Mouse (Mus musculus) hindbrain, postnatal 0 days (tissue): Measurements from ENCODE around the gene Tnfsfm13. TPM values are rescaled to one million over a fixed set of nuclear protein-coding genes. Genes with fewer than 3 reads are reported as not detected.

Experiments used
- ATAC-seq: fragments of 200-750 bp; cut with Nextera tagmentation; 2 replicates; pipeline ENCODE4 v1.8.0; 2017; ENCODE audit warnings: mild to moderate bottlenecking, moderate TSS enrichment, moderate library complexity
- DNase-seq: peaks from one replicate; pipeline ENCODE4 v3.0.0-alpha.2; 2015; ENCODE audit warnings: low spot score
- H3K27ac ChIP-seq: fragments of 300-500 bp; sonication (generic); 2 replicates; pipeline ENCODE4 v1.5.1; 2014; ENCODE audit warnings: mild to moderate bottlenecking
- H3K27me3 ChIP-seq: fragments of 300-500 bp; sonication (generic); 2 replicates; pipeline ENCODE4 v1.6.1; 2014; ENCODE audit warnings: low read length, mixed read lengths; ENCODE audit not compliant: insufficient read depth
- H3K36me3 ChIP-seq: fragments of 300-500 bp; sonication (generic); 2 replicates; pipeline ENCODE4 v1.6.1; 2014; ENCODE audit warnings: low read length, mixed read lengths; ENCODE audit not compliant: insufficient read depth
- H3K4me1 ChIP-seq: fragments of 300-500 bp; sonication (generic); 2 replicates; pipeline ENCODE4 v1.6.1; 2014; ENCODE audit warnings: antibody characterized with exemption, low read length, mixed read lengths; ENCODE audit not compliant: insufficient read depth
- H3K4me2 ChIP-seq: fragments of 300-500 bp; sonication (generic); 2 replicates; pipeline ENCODE4 v1.6.1; 2014; ENCODE audit warnings: low read depth, mild to moderate bottlenecking, low read length, moderate library complexity, mixed read lengths
- H3K4me3 ChIP-seq: fragments of 300-500 bp; sonication (generic); 2 replicates; pipeline ENCODE4 v1.5.1; 2014; ENCODE audit warnings: low read length
- H3K9ac ChIP-seq: fragments of 300-500 bp; sonication (generic); replicated peaks from 2 replicates; pipeline ENCODE4 v1.6.1; 2014; ENCODE audit warnings: mild to moderate bottlenecking, low read length, moderate library complexity, mixed read lengths
- H3K9me3 ChIP-seq: fragments of 300-500 bp; sonication (generic); 2 replicates; pipeline ENCODE4 v1.6.1; 2016; ENCODE audit warnings: low read length, mixed read lengths
- CTCF ChIP-seq: IDR thresholded peaks from 2 replicates; pipeline ENCODE4 v1.5.1; 2016; ENCODE audit warnings: antibody characterized with exemption, control low read depth, low read depth
- WGBS: fragments of 180-500 bp; shearing (Covaris S2); extraction: QIAGEN DNeasy Blood & Tissue Kit; methylation state at CpG from one replicate; pipeline ENCODE4 v1.1.7; 2014; 5-methylcytosine and 5-hydroxymethylcytosine counted together
- polyA plus RNA-seq: library from polyadenylated mRNA; unstranded; fragments of >200 nt; fragmentation: Nextera tagmentation; extraction: Ambion mirVana; gene quantifications from 2 replicates; pipeline ENCODE4 v1.2.1, GENCODE M21; 2015
- total RNA-seq: library from RNA; depleted of rRNA; stranded (reverse); fragments of >200 nt; gene quantifications from 2 replicates; pipeline ENCODE4 v1.2.3, GENCODE M21; 2014

Gene Tnfsfm13
- total and polyA plus RNA-seq, 2 experiments from 2014 or later: 0.94 to 2.0 TPM

- no peak for ATAC-seq
- Histone ChIP-seq H3K4me1 (0 out of 2 replicates have a peak, but pooled peaks cover 5% of the 10 kb centered on the region), H3K4me3 (no peak overlapping the region), H3K4me2 (no peak overlapping the region), H3K36me3 (no peaks in the 10 kb centered on the region), H3K9me3 (no peaks in the 10 kb centered on the region), H3K9ac (no peak overlapping the region), H3K27me3 (no peaks in the 10 kb centered on the region), H3K27ac (no peak overlapping the region)
- 70% methylated on average over 3 of the region's 3 CpGs for WGBS
- no peak for DNase-seq
- no peak for TF ChIP-seq CTCF
Measured at GRCm38 (mm10) chr11:69710470-69710869, 14.6 kb upstream of the Tnfsfm13 start.

GRCm38 (mm10) chr11:69709554-69710446, 13.9 kb upstream of the Tnfsfm13 start:
- H3K27ac ChIP-seq: peak overlapping the region; percentile 3; the same call in 1 of the 2 replicates
- ATAC-seq (no peak), DNase-seq (no peak)
- H3K4me1 ChIP-seq: 0 out of 2 replicates have a peak, but pooled peaks cover 5% of the 10 kb centered on the region
- no peaks in the 10 kb centered on the region for H3K9me3 ChIP-seq
- H3K36me3 ChIP-seq: no peaks in the 10 kb centered on the region
- no peak overlapping the region for H3K4me3 ChIP-seq
- H3K9ac ChIP-seq: no peak overlapping the region
- TF ChIP-seq CTCF: no peak
- 46% methylated on average over 11 of the region's 11 CpGs for WGBS
- no peak overlapping the region for H3K4me2 ChIP-seq
- no peaks in the 10 kb centered on the region for H3K27me3 ChIP-seq

- H3K36me3 ChIP-seq: no peaks in the 10 kb centered on the region
- no peak for TF ChIP-seq CTCF
- H3K4me2 ChIP-seq: no peak overlapping the region
- ATAC-seq: no peak
- H3K4me1 ChIP-seq: 0 out of 2 replicates have a peak, but pooled peaks cover 5% of the 10 kb centered on the region
- no peak overlapping the region for H3K9ac ChIP-seq
- 78% methylated on average over 3 of the region's 3 CpGs for WGBS
- H3K27me3 ChIP-seq: no peaks in the 10 kb centered on the region
- H3K27ac ChIP-seq: no peak overlapping the region
- no peak overlapping the region for H3K4me3 ChIP-seq
- no peak for DNase-seq
- no peaks in the 10 kb centered on the region for H3K9me3 ChIP-seq
Measured at GRCm38 (mm10) chr11:69708614-69709265, 12.8 kb upstream of the Tnfsfm13 start.

- ATAC-seq (no peak), DNase-seq (no peak)
- no peaks in the 10 kb centered on the region for H3K36me3 ChIP-seq
- no peak overlapping the region for H3K4me2 ChIP-seq
- WGBS: 87% methylated on average over 4 of the region's 4 CpGs
- no peaks in the 10 kb centered on the region for H3K27me3 ChIP-seq
- H3K9ac ChIP-seq: no peak overlapping the region
- no peaks in the 10 kb centered on the region for H3K9me3 ChIP-seq
- no peak overlapping the region for H3K4me3 ChIP-seq
- 0 out of 2 replicates have a peak, but pooled peaks cover 5% of the 10 kb centered on the region for H3K4me1 ChIP-seq
- no peak overlapping the region for H3K27ac ChIP-seq
- no peak for TF ChIP-seq CTCF
Measured at GRCm38 (mm10) chr11:69707873-69708381, 12.0 kb upstream of the Tnfsfm13 start.

GRCm38 (mm10) chr11:69707480-69707847, 11.6 kb upstream of the Tnfsfm13 start:
- no peak for DNase-seq
- WGBS: 86% methylated on average over 4 of the region's 4 CpGs
- no peak for TF ChIP-seq CTCF
- Histone ChIP-seq H3K27me3 (no peaks in the 10 kb centered on the region), H3K9me3 (no peaks in the 10 kb centered on the region), H3K4me1 (0 out of 2 replicates have a peak, but pooled peaks cover 5% of the 10 kb centered on the region), H3K4me3 (no peak overlapping the region), H3K36me3 (no peaks in the 10 kb centered on the region), H3K9ac (no peak overlapping the region), H3K4me2 (no peak overlapping the region), H3K27ac (peak overlapping the region; percentile 32; the same call in 1 of the 2 replicates)
- no peak for ATAC-seq

- Histone ChIP-seq H3K4me1 (0 out of 2 replicates have a peak, but pooled peaks cover 5% of the 10 kb centered on the region), H3K4me3 (no peak overlapping the region), H3K36me3 (no peaks in the 10 kb centered on the region), H3K27me3 (no peaks in the 10 kb centered on the region), H3K9ac (no peak overlapping the region), H3K4me2 (no peak overlapping the region), H3K9me3 (no peaks in the 10 kb centered on the region), H3K27ac (peak overlapping the region; percentile 32)
- 27% methylated on average over 6 of the region's 6 CpGs for WGBS
- ATAC-seq: peak; percentile 71; the same call in 1 of the 2 replicates
- TF ChIP-seq CTCF: no peak
- peak; percentile 65 for DNase-seq
Measured at GRCm38 (mm10) chr11:69706775-69707479, 11.0 kb upstream of the Tnfsfm13 start.
